Mouse (Mus musculus): ENCODE measurements around the gene Ushbp1. TPM values are rescaled to one million over a fixed set of nuclear protein-coding genes. Genes with fewer than 3 reads are reported as not detected.
"Not testable (repeated sequence)": the region's sequence is repeated elsewhere in the genome, so short reads cannot be mapped to it uniquely, and the experiment has no call there.

The Ushbp1 gene
- 10.4 and 12.3 TPM in 2 replicates for polyA plus RNA-seq (2014; fragmentation: Nextera tagmentation; extraction: Ambion mirVana)

GRCm38 (mm10) chr8:71395629-71396028 lies at the start of gene Ushbp1:
TSS of gene Ushbp1 (minus strand) at chr8:71395802.
- Histone ChIP-seq H3K4me2 (replicated peaks; ENCODE audit: low read depth, low read length) (peak within 1 kb of the TSS; percentile 43), H3K36me3 (ENCODE audit: control insufficient read depth, insufficient read depth, low read length) (peaks cover 21% of the 10 kb centered on the region), H3K4me1 (ENCODE audit: control insufficient read depth, insufficient read depth, low read length) (peaks cover 6% of the 10 kb centered on the region; the same call in 1 of the 2 replicates), H3K27ac (ENCODE audit: low read depth, low read length) (peak within 1 kb of the TSS; percentile 55), H3K27me3 (ENCODE audit: control insufficient read depth, insufficient read depth, low read length) (no peaks in the 10 kb centered on the region), H3K9ac (ENCODE audit: low read depth, low read length) (peak within 1 kb of the TSS; percentile 78; the same call in 1 of the 2 replicates), H3K4me3 (ENCODE audit: low read length) (peak within 1 kb of the TSS; percentile 77), H3K9me3 (ENCODE audit: control insufficient read depth, low read length) (no peaks in the 10 kb centered on the region)
- no peak for ATAC-seq (ENCODE audit: low FRiP score, low TSS enrichment)
- 75% methylated on average over 9 of the region's 9 CpGs for WGBS

GRCm38 (mm10) chr8:71445096-71445495 lies 49.5 kb upstream of the Ushbp1 start:
- no peak overlapping the region for H3K4me2 ChIP-seq (replicated peaks; ENCODE audit: low read depth, low read length)
- no peak for ATAC-seq (ENCODE audit: low FRiP score, low TSS enrichment)

GRCm38 (mm10) chr8:71441404-71441803 lies 45.8 kb upstream of the Ushbp1 start:
- H3K4me2 ChIP-seq (replicated peaks; ENCODE audit: low read depth, low read length) = no peak overlapping the region
- WGBS = 0% methylated on average over 7 of the region's 7 CpGs
- no peak for ATAC-seq (ENCODE audit: low FRiP score, low TSS enrichment)
- H3K27ac ChIP-seq (ENCODE audit: low read depth, low read length) = no peak overlapping the region
- no peak overlapping the region for H3K4me3 ChIP-seq (ENCODE audit: low read length)
- no peak overlapping the region for H3K9ac ChIP-seq (ENCODE audit: low read depth, low read length)
- no peaks in the 10 kb centered on the region for H3K4me1 ChIP-seq (ENCODE audit: control insufficient read depth, insufficient read depth, low read length)
- no peaks in the 10 kb centered on the region for H3K36me3 ChIP-seq (ENCODE audit: control insufficient read depth, insufficient read depth, low read length)
- H3K9me3 ChIP-seq (ENCODE audit: control insufficient read depth, low read length) = no peaks in the 10 kb centered on the region
- 0 out of 2 replicates have a peak, but pooled peaks cover 4% of the 10 kb centered on the region for H3K27me3 ChIP-seq (ENCODE audit: control insufficient read depth, insufficient read depth, low read length)

More at GRCm38 (mm10) chr8:71445096-71445495, 49.5 kb upstream of the Ushbp1 start:
- H3K27ac ChIP-seq (ENCODE audit: low read depth, low read length) = no peak overlapping the region
- H3K36me3 ChIP-seq (ENCODE audit: control insufficient read depth, insufficient read depth, low read length) = no peaks in the 10 kb centered on the region
- H3K9me3 ChIP-seq (ENCODE audit: control insufficient read depth, low read length) = no peaks in the 10 kb centered on the region
- WGBS = 79% methylated on average over 7 of the region's 7 CpGs
- H3K9ac ChIP-seq (ENCODE audit: low read depth, low read length) = no peak overlapping the region
- H3K4me1 ChIP-seq (ENCODE audit: control insufficient read depth, insufficient read depth, low read length) = no peaks in the 10 kb centered on the region
- H3K27me3 ChIP-seq (ENCODE audit: control insufficient read depth, insufficient read depth, low read length) = 0 out of 2 replicates have a peak, but pooled peaks cover 4% of the 10 kb centered on the region
- no peak overlapping the region for H3K4me3 ChIP-seq (ENCODE audit: low read length)

GRCm38 (mm10) chr8:71437041-71437440 lies 41.4 kb upstream of the Ushbp1 start:
- Histone ChIP-seq H3K36me3 (ENCODE audit: control insufficient read depth, insufficient read depth, low read length) (no peaks in the 10 kb centered on the region), H3K4me1 (ENCODE audit: control insufficient read depth, insufficient read depth, low read length) (no peaks in the 10 kb centered on the region), H3K9me3 (ENCODE audit: control insufficient read depth, low read length) (no peaks in the 10 kb centered on the region), H3K4me2 (replicated peaks; ENCODE audit: low read depth, low read length) (no peak overlapping the region), H3K9ac (ENCODE audit: low read depth, low read length) (no peak overlapping the region), H3K4me3 (ENCODE audit: low read length) (no peak overlapping the region), H3K27me3 (ENCODE audit: control insufficient read depth, insufficient read depth, low read length) (0 out of 2 replicates have a peak, but pooled peaks cover 3% of the 10 kb centered on the region), H3K27ac (ENCODE audit: low read depth, low read length) (no peak overlapping the region)
- no peak for ATAC-seq (ENCODE audit: low FRiP score, low TSS enrichment)
- WGBS = 39% methylated on average over 3 of the region's 3 CpGs

- not testable (repeated sequence) for H3K4me2 ChIP-seq (replicated peaks; ENCODE audit: low read depth, low read length); H3K27me3 ChIP-seq (ENCODE audit: control insufficient read depth, insufficient read depth, low read length); H3K27ac ChIP-seq (ENCODE audit: low read depth, low read length); H3K9me3 ChIP-seq (ENCODE audit: control insufficient read depth, low read length); H3K36me3 ChIP-seq (ENCODE audit: control insufficient read depth, insufficient read depth, low read length); H3K4me1 ChIP-seq (ENCODE audit: control insufficient read depth, insufficient read depth, low read length); ATAC-seq (ENCODE audit: low FRiP score, low TSS enrichment); H3K9ac ChIP-seq (ENCODE audit: low read depth, low read length); H3K4me3 ChIP-seq (ENCODE audit: low read length)
- 79% methylated on average over 1 of the region's 1 CpGs for WGBS
These were observed 37.3 kb upstream of the Ushbp1 start for GRCm38 (mm10) chr8:71432935-71433334.

GRCm38 (mm10) chr8:71422121-71422520 lies 26.5 kb upstream of the Ushbp1 start:
- ATAC-seq (ENCODE audit: low FRiP score, low TSS enrichment) = no peak

GRCm38 (mm10) chr8:71411535-71412273 lies 16.1 kb upstream of the Ushbp1 start:
- Histone ChIP-seq H3K4me3 (ENCODE audit: low read length) (no peak overlapping the region), H3K9ac (ENCODE audit: low read depth, low read length) (no peak overlapping the region), H3K36me3 (ENCODE audit: control insufficient read depth, insufficient read depth, low read length) (peaks cover 31% of the 10 kb centered on the region), H3K27ac (ENCODE audit: low read depth, low read length) (no peak overlapping the region), H3K4me1 (ENCODE audit: control insufficient read depth, insufficient read depth, low read length) (peaks cover 7% of the 10 kb centered on the region), H3K9me3 (ENCODE audit: control insufficient read depth, low read length) (no peaks in the 10 kb centered on the region), H3K27me3 (ENCODE audit: control insufficient read depth, insufficient read depth, low read length) (no peaks in the 10 kb centered on the region), H3K4me2 (replicated peaks; ENCODE audit: low read depth, low read length) (no peak overlapping the region)
- ATAC-seq (ENCODE audit: low FRiP score, low TSS enrichment) = peak; percentile 48; the same call in 1 of the 2 replicates
- WGBS = 32% methylated on average over 11 of the region's 11 CpGs

More at GRCm38 (mm10) chr8:71422121-71422520, 26.5 kb upstream of the Ushbp1 start:
- no peaks in the 10 kb centered on the region for H3K27me3 ChIP-seq (ENCODE audit: control insufficient read depth, insufficient read depth, low read length)
- H3K27ac ChIP-seq (ENCODE audit: low read depth, low read length) = no peak overlapping the region
- H3K4me3 ChIP-seq (ENCODE audit: low read length) = no peak overlapping the region
- H3K4me2 ChIP-seq (replicated peaks; ENCODE audit: low read depth, low read length) = no peak overlapping the region
- H3K36me3 ChIP-seq (ENCODE audit: control insufficient read depth, insufficient read depth, low read length) = no peaks in the 10 kb centered on the region
- H3K9ac ChIP-seq (ENCODE audit: low read depth, low read length) = no peak overlapping the region
- no peaks in the 10 kb centered on the region for H3K4me1 ChIP-seq (ENCODE audit: control insufficient read depth, insufficient read depth, low read length)
- H3K9me3 ChIP-seq (ENCODE audit: control insufficient read depth, low read length) = no peaks in the 10 kb centered on the region

GRCm38 (mm10) chr8:71408231-71408630 lies 12.6 kb upstream of the Ushbp1 start:
- peaks cover 15% of the 10 kb centered on the region for H3K4me1 ChIP-seq (ENCODE audit: control insufficient read depth, insufficient read depth, low read length)
- 88% methylated on average over 4 of the region's 4 CpGs for WGBS
- peaks cover 31% of the 10 kb centered on the region for H3K36me3 ChIP-seq (ENCODE audit: control insufficient read depth, insufficient read depth, low read length)
- H3K9me3 ChIP-seq (ENCODE audit: control insufficient read depth, low read length) = no peaks in the 10 kb centered on the region
- no peak for ATAC-seq (ENCODE audit: low FRiP score, low TSS enrichment)
- H3K9ac ChIP-seq (ENCODE audit: low read depth, low read length) = no peak overlapping the region
- H3K27me3 ChIP-seq (ENCODE audit: control insufficient read depth, insufficient read depth, low read length) = no peaks in the 10 kb centered on the region
- no peak overlapping the region for H3K27ac ChIP-seq (ENCODE audit: low read depth, low read length)
- no peak overlapping the region for H3K4me3 ChIP-seq (ENCODE audit: low read length)
- H3K4me2 ChIP-seq (replicated peaks; ENCODE audit: low read depth, low read length) = no peak overlapping the region

GRCm38 (mm10) chr8:71407441-71407840 lies 11.8 kb upstream of the Ushbp1 start:
- no peaks in the 10 kb centered on the region for H3K9me3 ChIP-seq (ENCODE audit: control insufficient read depth, low read length)
- peaks cover 15% of the 10 kb centered on the region for H3K4me1 ChIP-seq (ENCODE audit: control insufficient read depth, insufficient read depth, low read length)
- H3K9ac ChIP-seq (ENCODE audit: low read depth, low read length) = peak overlapping the region; percentile 31; the same call in 1 of the 2 replicates
- no peak overlapping the region for H3K4me3 ChIP-seq (ENCODE audit: low read length)
- no peak for ATAC-seq (ENCODE audit: low FRiP score, low TSS enrichment)
- H3K4me2 ChIP-seq (replicated peaks; ENCODE audit: low read depth, low read length) = peak overlapping the region; percentile 94; the same call in 1 of the 2 replicates
- peaks cover 36% of the 10 kb centered on the region for H3K36me3 ChIP-seq (ENCODE audit: control insufficient read depth, insufficient read depth, low read length)
- H3K27me3 ChIP-seq (ENCODE audit: control insufficient read depth, insufficient read depth, low read length) = no peaks in the 10 kb centered on the region
- 96% methylated on average over 14 of the region's 14 CpGs for WGBS
- no peak overlapping the region for H3K27ac ChIP-seq (ENCODE audit: low read depth, low read length)

All from kidney, embryonic 14.5 days (tissue).